Mouse (Mus musculus) mouse embryonic stem cell (cell line): ENCODE data around the gene Mybpc3.

Source experiments
- in situ Hi-C, 2 experiments: fragments of 300-500 bp; cut with MboI; formaldehyde crosslinking; loops; 1 replicate in 1 of 2; 3 replicates in 1 of 2; pipeline ENCODE4 v1.14.3; 2019 to 2020; ENCODE audit warnings: low sequenced_read_pairs in 2 of 2, low pct_unique_long_range_greater_than_20kb in 1 of 2, mixed read lengths in 1 of 2; ENCODE audit not compliant: unreplicated experiment in 1 of 2

Mybpc3 gene

DNA sequence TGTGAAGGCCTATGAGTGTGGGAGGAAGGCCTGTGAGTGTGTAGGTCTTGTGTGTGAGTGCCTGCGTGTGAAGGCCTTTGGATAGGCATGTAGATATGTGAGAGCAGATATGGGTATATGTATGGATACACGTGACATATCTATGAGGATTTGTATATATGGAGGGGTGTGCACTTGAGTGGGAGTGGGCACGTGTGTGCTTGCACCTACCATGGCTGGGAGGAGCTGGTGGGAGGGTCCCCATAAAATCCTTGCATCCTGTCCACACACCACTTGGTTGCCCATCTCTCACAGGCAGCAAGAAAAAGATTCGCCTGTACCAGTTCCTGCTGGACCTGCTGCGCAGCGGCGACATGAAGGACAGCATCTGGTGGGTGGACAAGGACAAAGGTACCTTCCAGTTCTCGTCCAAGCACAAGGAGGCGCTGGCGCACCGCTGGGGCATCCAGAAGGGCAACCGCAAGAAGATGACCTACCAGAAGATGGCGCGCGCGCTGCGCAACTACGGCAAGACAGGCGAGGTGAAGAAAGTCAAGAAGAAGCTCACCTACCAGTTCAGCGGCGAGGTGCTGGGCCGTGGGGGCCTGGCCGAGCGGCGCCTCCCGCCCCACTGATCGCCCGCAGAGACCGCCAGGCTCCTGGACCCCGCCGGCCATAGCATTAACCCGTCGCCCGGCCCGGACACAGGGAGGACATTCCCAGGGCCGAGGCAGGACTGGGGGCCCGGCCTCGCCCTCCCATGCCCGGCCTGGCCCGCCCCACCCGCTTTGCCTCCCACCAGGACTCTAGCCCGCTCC lies 3.0 kb upstream of the Mybpc3 start:
- in situ Hi-C loops, result loop anchor here (5.0 to 25.0 kb wide), 4 partner anchors 77 to 372 kb away; no protein-coding TSS in a partner anchor

DNA sequence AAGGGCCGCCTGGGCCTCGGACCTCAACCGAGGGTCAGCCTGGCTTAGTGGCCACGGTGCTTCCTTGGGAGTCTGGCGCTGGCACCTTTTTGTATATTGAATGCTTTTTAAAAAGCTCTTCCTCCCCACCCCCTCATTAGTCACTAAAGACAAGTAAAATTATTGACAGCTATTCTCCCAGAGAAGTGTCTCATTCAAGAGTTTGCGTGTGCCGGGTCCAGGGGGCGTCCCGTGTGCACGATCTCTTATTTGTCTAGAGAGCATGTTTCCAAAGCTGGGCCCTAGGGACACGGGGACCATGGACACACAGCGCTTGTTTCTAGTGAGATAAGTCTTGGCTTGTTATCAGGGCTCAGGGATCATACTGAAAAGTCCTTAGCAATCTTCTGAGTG lies 2.4 kb upstream of the Mybpc3 start:
- in situ Hi-C loops, result loop anchor here (10.0 to 25.0 kb wide), 3 partner anchors 79 to 372 kb away; no protein-coding TSS in a partner anchor

DNA sequence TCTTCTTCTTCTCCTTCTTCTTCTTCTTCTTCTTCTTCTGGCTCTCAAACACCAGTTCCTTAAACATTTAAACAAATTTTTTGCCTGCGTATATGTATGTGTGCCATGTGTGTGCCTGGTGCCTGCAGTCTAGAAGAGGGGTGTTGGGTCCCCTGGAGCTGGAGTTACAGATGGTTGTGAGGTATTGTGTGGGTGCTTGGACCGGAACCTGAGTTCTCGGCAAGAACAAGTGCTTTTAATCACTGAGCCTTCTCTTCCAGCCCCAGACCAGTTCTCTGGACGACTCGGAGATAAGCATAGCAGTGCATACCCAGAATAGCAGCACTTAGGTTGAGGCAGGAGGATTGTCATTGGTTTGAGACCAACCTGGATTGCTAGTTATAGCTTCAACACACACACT lies 1.1 kb upstream of the Mybpc3 start:
- in situ Hi-C loops, result loop anchor here (10.0 to 25.0 kb wide), 3 partner anchors 78 to 370 kb away; no protein-coding TSS in a partner anchor

DNA sequence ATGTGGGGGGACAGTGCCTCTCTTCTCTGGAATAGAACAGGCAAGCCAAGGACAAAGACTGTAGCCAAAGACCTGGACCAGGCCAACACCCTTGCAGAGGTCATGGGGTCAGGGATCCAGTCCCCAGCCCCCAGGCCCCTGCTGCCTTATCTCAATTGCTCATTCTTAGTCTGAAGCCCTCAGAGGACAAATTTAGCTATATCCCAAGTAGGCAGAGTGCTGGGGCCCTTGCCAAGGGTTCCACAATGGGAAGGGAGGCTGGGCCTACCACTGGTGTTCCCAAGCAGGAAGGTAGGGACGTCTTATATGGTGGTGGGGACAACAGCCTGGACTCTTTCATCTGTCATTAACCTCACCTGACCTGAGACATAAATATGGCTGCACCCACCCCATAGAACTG lies 703 bp downstream of the Mybpc3 start:
- in situ Hi-C loops, result loop anchor here (10.0 to 25.0 kb wide), 3 partner anchors 76 to 369 kb away; no protein-coding TSS in a partner anchor

DNA sequence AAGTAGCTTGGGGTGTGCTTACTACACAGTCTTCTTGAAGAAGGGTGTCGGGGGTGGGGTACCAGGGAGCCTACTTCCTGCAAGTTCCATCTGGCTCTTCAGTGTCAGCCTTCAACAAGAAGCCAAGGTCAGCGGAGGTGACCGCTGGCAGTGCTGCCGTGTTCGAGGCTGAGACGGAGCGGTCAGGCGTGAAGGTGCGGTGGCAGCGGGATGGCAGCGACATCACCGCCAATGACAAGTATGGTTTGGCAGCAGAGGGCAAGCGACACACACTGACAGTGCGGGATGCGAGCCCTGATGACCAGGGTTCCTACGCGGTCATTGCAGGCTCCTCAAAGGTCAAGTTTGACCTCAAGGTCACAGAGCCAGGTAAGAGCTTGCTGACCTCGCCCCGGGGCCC lies 1.1 kb downstream of the Mybpc3 start:
- in situ Hi-C loops, result loop anchor here (10.0 to 25.0 kb wide), 3 partner anchors 76 to 368 kb away; no protein-coding TSS in a partner anchor

DNA sequence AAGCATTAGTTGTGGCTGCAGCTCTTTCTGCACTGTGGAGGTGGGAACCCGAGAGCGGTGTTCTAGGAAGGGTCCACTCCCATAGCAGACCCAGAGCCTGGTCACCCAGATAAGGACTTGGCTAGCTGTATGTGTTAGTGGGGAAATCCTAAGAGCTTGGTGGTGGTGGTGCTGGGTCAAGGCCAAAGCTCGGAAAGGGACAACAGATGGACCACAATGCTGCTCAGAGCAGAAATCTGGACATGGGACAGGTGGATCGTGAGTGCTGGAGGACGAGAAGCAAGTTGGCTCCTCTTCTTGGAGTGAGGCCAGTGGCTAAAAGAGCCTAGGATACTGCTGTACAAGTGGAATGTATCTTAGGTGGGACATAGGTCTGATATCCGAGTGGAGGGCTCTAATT lies 1.6 kb downstream of the Mybpc3 start:
- in situ Hi-C loops, result loop anchor here (10.0 to 25.0 kb wide), 3 partner anchors 75 to 368 kb away; no protein-coding TSS in a partner anchor

DNA sequence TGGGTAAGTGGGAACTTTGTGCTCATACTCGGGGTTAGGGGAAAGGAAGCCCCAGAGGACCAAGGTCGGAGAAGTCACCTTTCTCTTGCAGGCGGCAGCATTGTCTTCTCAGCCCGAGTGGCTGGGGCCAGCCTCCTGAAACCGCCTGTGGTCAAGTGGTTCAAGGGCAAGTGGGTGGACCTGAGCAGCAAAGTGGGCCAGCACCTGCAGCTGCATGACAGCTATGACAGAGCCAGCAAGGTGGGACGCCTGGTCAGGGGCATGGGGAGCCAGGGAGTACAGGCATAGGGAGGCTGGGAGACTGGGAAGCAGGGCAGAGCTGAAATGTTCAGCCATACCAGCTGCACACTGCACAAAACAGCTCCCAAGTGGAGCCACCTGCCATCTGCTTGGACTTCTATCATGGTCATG lies 2.3 kb downstream of the Mybpc3 start:
- in situ Hi-C loops, result loop anchor here in 1 of 2 experiments (25.0 kb wide), 1 partner anchor 367 kb away; no protein-coding TSS in a partner anchor

DNA sequence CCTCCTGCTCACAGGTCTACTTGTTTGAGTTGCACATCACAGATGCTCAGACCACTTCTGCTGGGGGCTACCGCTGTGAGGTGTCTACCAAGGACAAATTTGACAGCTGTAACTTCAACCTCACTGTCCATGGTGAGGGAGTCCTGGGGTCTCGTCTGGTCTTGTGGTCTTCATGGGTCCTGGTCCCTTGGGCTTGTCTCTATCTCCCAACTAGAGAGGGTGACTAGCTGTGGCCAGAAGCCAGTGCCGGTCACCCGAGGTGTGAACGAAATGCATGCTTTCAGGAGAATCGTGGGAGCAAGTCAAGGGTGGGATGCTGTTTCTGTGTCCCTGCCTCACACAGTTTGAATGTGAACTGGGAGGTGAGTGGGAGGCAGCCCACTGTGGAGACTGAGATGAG lies 3.1 kb downstream of the Mybpc3 start:
- in situ Hi-C loops, result loop anchor here in 1 of 2 experiments (25.0 kb wide), 1 partner anchor 366 kb away; no protein-coding TSS in a partner anchor

DNA sequence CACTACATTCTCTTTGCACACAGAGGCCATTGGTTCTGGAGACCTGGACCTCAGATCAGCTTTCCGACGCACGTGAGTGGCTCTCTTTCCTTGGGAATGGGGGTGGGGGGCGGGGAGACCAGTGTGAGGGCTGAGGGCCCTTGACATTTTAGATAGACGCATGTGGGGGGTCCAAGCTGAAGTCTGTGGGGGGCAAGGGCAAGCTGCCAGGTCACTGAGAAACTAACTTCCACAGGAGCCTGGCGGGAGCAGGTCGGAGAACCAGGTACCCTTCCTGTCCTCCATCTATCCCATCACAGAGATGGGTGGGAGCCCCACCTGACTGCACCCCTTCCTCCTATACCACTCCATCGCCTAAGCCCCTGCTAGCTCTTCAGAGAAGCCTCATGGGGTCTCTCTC lies 3.6 kb downstream of the Mybpc3 start:
- in situ Hi-C loops, result loop anchor here in 1 of 2 experiments (25.0 kb wide), 1 partner anchor 366 kb away; no protein-coding TSS in a partner anchor

DNA sequence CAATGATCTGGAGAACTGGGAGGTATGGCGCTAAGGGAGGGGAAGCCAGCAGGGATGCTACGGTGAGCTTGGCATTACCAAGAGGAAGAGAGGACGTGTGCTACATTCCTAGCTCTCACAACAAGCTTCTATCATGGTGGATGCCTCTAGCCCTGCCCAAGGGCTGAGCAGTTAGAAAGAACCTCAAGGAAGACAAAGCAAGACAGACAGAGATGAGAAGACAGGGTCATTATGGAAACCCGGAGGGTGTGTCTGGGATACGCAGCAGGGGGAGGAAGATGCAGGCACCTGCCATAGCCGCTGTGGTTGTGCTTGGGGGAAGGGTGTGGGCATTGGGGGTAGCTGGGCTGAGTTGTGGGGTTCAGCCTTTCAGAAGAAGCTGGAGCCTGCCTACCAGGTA lies 5.6 kb downstream of the Mybpc3 start:
- in situ Hi-C loops, result loop anchor here in 1 of 2 experiments (25.0 kb wide), 1 partner anchor 364 kb away; no protein-coding TSS in a partner anchor

DNA sequence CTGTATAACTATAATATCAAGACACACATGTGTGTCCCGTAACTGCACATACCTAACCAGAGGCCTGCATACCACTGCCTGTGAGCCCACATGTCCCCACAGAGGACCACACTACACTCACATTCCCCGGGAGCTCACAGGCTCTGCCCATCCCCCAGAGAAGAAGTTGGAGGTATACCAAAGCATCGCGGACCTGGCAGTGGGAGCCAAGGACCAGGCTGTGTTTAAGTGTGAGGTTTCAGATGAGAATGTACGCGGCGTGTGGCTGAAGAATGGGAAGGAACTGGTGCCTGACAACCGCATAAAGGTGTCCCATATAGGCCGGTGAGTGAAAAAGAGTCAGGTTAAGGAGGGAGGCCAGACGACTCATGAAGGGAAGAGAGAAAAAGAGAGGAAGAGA lies 7.2 kb downstream of the Mybpc3 start:
- in situ Hi-C loops, result no loop called here

DNA sequence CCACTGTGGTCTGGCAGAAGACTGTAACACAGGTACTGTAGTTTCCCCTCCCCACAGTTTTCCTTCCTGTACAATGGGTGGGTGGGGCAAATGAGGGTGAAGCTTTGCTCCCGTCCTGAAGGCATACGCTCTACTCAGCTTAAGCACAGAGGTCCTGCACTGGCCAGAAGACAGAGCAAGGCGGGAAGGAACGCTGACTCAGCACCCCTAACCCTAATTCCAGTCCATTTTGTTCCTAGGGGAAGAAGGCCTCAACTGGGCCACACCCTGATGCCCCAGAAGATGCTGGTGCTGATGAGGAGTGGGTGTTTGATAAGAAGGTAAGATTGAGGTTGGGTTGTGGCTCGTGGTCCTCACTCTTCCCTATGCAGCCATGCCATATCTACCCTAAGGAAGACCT lies 10.8 kb downstream of the Mybpc3 start:
- in situ Hi-C loops, result no loop called here

DNA sequence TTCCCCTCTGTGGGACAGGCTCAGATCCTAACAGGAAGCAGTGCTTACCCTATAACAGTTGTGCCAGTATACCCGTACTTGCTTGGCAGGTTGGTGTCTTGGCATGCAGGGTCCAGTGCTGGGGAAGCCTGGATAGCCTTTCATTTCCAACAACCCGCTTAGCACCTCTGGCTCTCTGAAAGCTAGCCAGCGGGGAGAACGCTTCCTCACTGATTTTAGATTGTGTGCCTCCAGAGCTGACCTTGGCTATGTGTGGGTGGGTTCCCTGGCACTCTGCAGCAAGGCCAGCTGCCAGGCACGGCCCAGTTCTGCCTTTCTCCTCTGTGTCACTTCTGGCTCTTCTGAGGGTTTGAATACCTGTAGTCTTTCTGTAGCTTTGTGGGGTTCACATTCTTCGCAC lies 12.2 kb downstream of the Mybpc3 start:
- in situ Hi-C loops, result no loop called here

DNA sequence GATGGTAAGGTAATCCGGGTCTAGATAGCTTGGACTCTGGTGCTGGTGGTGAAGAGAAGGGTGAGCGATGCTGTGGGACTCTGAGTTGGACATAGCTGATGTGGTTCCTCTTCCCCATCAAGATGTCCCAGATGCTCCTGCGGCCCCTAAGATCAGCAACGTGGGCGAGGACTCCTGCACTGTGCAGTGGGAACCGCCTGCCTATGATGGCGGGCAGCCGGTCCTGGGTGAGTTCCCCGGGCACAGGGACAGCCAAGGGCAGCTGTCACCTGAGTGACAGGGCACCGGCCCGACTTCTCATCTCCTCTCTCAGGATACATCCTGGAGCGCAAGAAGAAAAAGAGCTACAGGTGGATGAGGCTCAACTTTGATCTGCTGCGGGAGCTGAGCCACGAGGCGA lies 13.3 kb downstream of the Mybpc3 start:
- in situ Hi-C loops, result no loop called here

DNA sequence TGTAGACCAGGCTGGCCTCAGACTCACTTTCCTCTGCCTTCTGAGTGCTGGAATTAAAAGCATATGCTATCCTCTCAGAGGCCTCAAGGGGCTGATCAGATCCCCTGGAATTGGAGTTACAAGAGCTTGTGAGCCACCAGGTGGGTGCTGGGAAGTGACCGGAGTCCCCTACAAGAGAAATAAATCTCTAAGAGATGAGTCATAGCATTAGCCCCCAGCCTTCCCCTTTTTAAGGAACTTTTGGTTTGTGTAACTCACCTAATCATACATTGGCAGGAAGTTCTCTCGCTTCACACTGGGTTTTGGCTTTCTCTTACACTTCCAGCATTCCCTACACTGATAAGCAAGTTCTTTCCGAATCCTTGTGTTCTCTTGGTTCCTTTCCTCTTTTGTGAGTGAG lies 14.1 kb downstream of the Mybpc3 start:
- in situ Hi-C loops, result no loop called here

DNA sequence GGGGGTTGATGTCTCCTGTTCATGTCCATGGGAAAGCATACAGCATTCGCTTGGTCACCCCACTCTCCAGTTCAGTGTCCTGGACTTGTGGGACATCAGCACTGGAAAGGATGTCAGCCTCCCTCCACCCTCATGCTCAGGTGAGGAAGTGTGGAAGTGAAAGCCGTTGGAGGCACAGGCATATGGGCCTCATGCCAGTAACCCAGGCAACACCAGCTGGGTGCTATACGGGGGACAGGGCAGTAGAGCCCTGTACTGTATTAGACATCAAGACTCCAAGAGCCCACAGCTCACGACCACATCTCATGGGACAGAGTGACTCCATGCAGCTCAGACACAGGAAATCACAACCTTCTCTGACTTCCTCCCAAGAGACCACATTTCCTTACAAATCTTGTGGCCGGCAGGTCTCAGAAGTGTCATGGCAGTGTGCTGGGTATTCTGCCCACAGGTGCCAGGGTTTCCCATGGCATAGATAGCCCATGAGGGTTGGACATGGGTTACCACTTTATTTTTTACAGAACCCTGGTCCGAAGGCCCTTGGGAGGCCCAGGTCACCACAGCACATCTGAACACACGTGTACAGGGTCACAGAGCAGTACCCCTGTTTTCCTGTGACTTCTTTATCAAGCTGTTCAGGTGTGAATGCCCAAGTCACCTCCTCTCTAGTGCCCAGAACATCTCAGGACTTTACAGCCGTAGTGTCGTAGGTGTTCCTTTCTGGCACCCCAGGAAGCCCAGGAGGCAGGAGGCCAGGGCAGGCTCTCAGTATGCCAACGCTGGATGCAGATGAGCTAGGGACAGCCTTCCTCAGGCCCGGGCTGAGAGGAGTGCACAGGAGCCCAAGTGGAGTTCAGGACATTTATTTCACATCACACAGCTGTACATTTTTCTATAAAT lies 18.8 kb downstream of the Mybpc3 start:
- in situ Hi-C loops, result no loop called here

DNA sequence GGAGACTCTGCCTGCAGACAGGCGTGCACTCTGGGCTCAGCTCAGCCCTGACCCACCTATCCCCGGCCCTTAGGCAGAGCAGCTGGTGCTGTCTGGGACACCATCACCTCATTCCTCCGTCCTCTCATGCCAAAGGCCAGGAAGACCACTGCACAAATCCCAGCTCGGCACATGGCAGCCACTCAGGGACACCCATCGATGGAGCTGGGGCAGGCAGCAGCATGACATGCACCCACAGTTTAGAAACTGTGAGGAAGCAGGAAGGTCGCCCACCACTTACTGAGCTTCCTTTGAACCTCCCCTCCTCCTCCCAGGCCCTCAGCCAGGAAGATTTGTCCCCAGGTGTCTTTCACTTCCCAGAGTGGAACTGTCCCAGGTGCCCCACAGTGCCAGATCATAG lies 19.5 kb downstream of the Mybpc3 start:
- in situ Hi-C loops, result no loop called here

DNA sequence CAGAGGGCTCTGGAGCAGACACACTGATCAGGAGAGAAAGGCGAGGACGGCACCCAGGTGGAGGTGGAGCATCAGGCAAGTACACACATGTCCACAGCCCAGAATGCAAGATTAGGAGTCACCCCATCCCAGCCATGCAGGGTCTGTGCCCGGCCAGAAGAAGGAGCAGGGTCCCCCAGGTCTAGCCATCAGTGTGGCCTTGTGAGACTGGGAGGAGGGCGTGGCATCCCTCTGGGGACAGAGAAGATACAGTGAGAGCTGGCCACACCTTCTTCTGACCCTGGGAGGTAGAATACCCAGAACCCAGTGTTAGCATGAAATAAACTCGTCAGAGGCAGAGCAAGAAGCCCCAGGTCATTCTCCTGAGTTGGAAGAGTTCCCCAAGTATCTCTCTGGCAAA lies 21.4 kb downstream of the Mybpc3 start:
- in situ Hi-C loops, result no loop called here

DNA sequence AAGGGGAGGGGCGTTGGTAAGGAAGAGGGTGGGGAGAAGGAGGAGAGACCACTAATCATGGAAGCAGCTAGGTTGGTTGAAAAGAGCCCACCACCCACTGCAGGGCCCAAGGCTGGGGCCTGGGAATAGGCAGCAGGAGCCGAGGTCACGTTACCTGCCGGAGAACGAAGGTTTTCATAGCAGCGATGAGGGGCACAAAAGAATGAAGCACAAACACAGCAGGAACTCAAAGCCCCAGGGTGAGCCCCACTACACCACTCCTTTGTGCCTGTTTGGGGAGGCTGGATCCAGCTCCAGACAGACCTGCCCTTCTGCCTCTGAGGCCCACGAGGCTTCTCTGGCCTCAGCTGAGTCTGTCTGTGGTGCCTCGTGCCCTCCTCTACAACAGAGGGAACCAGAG lies 21.8 kb downstream of the Mybpc3 start:
- in situ Hi-C loops, result no loop called here
